Mouse (Mus musculus): ENCODE measurements around the gene Fsd1.

DNA sequence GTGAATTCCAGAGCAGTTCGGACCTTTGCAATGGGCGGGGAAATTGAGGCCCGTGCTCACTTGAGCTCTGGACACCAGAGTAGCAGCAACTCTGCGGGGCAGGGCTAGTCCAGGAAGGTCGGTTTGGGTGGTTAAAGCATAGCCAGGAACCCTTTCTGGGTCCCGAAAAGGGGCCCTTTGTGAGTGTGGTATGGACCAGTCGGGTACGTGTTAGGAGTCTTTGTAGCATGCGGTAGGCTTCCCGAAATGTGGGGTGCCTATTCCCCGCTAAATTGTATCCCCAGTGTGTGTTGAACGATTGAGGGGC is 54.5 kb downstream of the Fsd1 start:
- TF ChIP-seq POLR2A (IDR thresholded peaks at IDR 0.05; ENCODE audit: borderline replicate concordance, extremely low read depth, low read depth, low read length) (no peak), CTCF (IDR thresholded peaks at IDR 0.05; ENCODE audit: insufficient read depth, low read length) (no peak)
